Mouse (Mus musculus): ENCODE results near the gene Neurog1. TPM values are rescaled to one million over a fixed set of nuclear protein-coding genes. Genes with fewer than 3 reads are reported as not detected.

Gene Neurog1
- polyA plus RNA-seq, 1 experiment, result 0.24 TPM

GRCm38 (mm10) chr13:56209067-56209411, 42.9 kb downstream of the Neurog1 start:
- Histone ChIP-seq H3K27me3 (ENCODE audit: control insufficient read depth, insufficient read depth, low read length) (no peaks in the 10 kb centered on the region), H3K36me3 (ENCODE audit: control insufficient read depth, insufficient read depth, low read length) (no peaks in the 10 kb centered on the region), H3K4me3 (ENCODE audit: control insufficient read depth, insufficient read depth, low read length) (no peak overlapping the region), H3K4me1 (replicated peaks; ENCODE audit: control insufficient read depth, insufficient read depth, low read length) (no peaks in the 10 kb centered on the region), H3K27ac (ENCODE audit: control insufficient read depth, insufficient read depth, low read length) (no peak overlapping the region)
- DNase-seq, result no peak
- 64% methylated on average over 8 of the region's 8 CpGs for WGBS
- no peak for TF ChIP-seq POLR2A (IDR thresholded peaks at IDR 0.05; ENCODE audit: control insufficient read depth, extremely low read depth, insufficient read depth, low read length, poor library complexity)
- no peak for TF ChIP-seq CTCF (IDR thresholded peaks at IDR 0.05; ENCODE audit: borderline replicate concordance, control insufficient read depth, extremely low read depth, insufficient read depth, low read length, poor library complexity)

- Histone ChIP-seq H3K4me3 (ENCODE audit: control insufficient read depth, insufficient read depth, low read length) (no peak overlapping the region), H3K27me3 (ENCODE audit: control insufficient read depth, insufficient read depth, low read length) (no peaks in the 10 kb centered on the region), H3K27ac (ENCODE audit: control insufficient read depth, insufficient read depth, low read length) (no peak overlapping the region), H3K36me3 (ENCODE audit: control insufficient read depth, insufficient read depth, low read length) (no peaks in the 10 kb centered on the region), H3K4me1 (replicated peaks; ENCODE audit: control insufficient read depth, insufficient read depth, low read length) (no peaks in the 10 kb centered on the region)
- TF ChIP-seq CTCF (IDR thresholded peaks at IDR 0.05; ENCODE audit: borderline replicate concordance, control insufficient read depth, extremely low read depth, insufficient read depth, low read length, poor library complexity) (no peak), POLR2A (IDR thresholded peaks at IDR 0.05; ENCODE audit: control insufficient read depth, extremely low read depth, insufficient read depth, low read length, poor library complexity) (no peak)
- no peak for DNase-seq
- 48% methylated on average over 35 of the region's 35 CpGs for WGBS
Observed at GRCm38 (mm10) chr13:56208225-56209066, 43.5 kb downstream of the Neurog1 start.

Other genes with a start within 250 kb of the Neurog1 start
- 316 and 458 TPM in 2 replicates for gene H2afy, start 115.8 kb downstream of the Neurog1 start, polyA plus RNA-seq (2012; rRNA removed)
- gene Tifab, start 73.3 kb downstream of the Neurog1 start, polyA plus RNA-seq (2012; rRNA removed), result 8.3 and 9.4 TPM in 2 replicates
- 4.7 and 4.9 TPM in 2 replicates for gene Cxcl14, start 44.4 kb upstream of the Neurog1 start, polyA plus RNA-seq (2012; rRNA removed)
- not detected in 2 replicates for gene Gm3045, start 174.4 kb upstream of the Neurog1 start, polyA plus RNA-seq (2012; rRNA removed)
- gene Slc25a48, start 186.2 kb upstream of the Neurog1 start, polyA plus RNA-seq (2012; rRNA removed), result 0.31 and 0.43 TPM in 2 replicates
- 1.1 and 1.6 TPM in 2 replicates for gene Il9, start 230.1 kb upstream of the Neurog1 start, polyA plus RNA-seq (2012; rRNA removed)

Data from thymus, adult 2 months (tissue).